Mouse (Mus musculus): ENCODE results near the gene Tssk1.

Tssk1 gene

GRCm38 (mm10) chr16:17898462-17898861 lies 4.4 kb downstream of the Tssk1 start, which contains the start of the genes Dgcr2 and Tssk2:
Gene Dgcr2, minus strand, starts transcription at chr16:17898562.
Gene Tssk2, plus strand, starts transcription at chr16:17898637.
- DNase-seq (ENCODE audit: low spot score): no peak

- DNase-seq (ENCODE audit: low spot score): peak; percentile 88
These were observed 17.1 kb downstream of the Tssk1 start, which contains the start of gene Ess2 for GRCm38 (mm10) chr16:17911052-17911595. Gene Ess2, minus strand, starts transcription at chr16:17911348.

- DNase-seq (ENCODE audit: low spot score): no peak
These were observed 20.6 kb downstream of the Tssk1 start, which contains the start of gene Gsc2 for GRCm38 (mm10) chr16:17914307-17915249. Gene Gsc2, minus strand, starts transcription at chr16:17915059.

GRCm38 (mm10) chr16:17920586-17920985 lies 26.6 kb downstream of the Tssk1 start:
- no peak for DNase-seq (ENCODE audit: low spot score)

GRCm38 (mm10) chr16:17921325-17922162 lies 27.5 kb downstream of the Tssk1 start:
- peak; percentile 88 for DNase-seq (ENCODE audit: low spot score)

- DNase-seq (ENCODE audit: low spot score): no peak
These were observed 28.1 kb downstream of the Tssk1 start for GRCm38 (mm10) chr16:17922163-17922538.

- DNase-seq (ENCODE audit: low spot score): peak; percentile 28
These were observed 33.5 kb downstream of the Tssk1 start for GRCm38 (mm10) chr16:17927351-17928082.

GRCm38 (mm10) chr16:17928087-17928580 lies 34.1 kb downstream of the Tssk1 start, which contains the start of gene Slc25a1:
Gene Slc25a1, minus strand, starts transcription at chr16:17928219.
- peak; percentile 73 for DNase-seq (ENCODE audit: low spot score)

GRCm38 (mm10) chr16:17928627-17929104 lies 34.6 kb downstream of the Tssk1 start:
- DNase-seq (ENCODE audit: low spot score): peak; percentile 75

GRCm38 (mm10) chr16:17929211-17929610 lies 35.2 kb downstream of the Tssk1 start:
- DNase-seq (ENCODE audit: low spot score): no peak

- no peak for DNase-seq (ENCODE audit: low spot score)
These were observed 35.6 kb downstream of the Tssk1 start for GRCm38 (mm10) chr16:17929631-17930030.

GRCm38 (mm10) chr16:17931906-17932460 lies 38.0 kb downstream of the Tssk1 start:
- DNase-seq (ENCODE audit: low spot score): no peak

GRCm38 (mm10) chr16:17933594-17934444 lies 39.8 kb downstream of the Tssk1 start:
- DNase-seq (ENCODE audit: low spot score): no peak

- no peak for DNase-seq (ENCODE audit: low spot score)
These were observed 40.5 kb downstream of the Tssk1 start for GRCm38 (mm10) chr16:17934445-17934910.

- no peak for DNase-seq (ENCODE audit: low spot score)
These were observed 42.8 kb downstream of the Tssk1 start for GRCm38 (mm10) chr16:17936776-17937175.

- no peak for DNase-seq (ENCODE audit: low spot score)
These were observed 44.2 kb downstream of the Tssk1 start for GRCm38 (mm10) chr16:17938187-17938586.

- no peak for DNase-seq (ENCODE audit: low spot score)
These were observed 44.8 kb downstream of the Tssk1 start for GRCm38 (mm10) chr16:17938821-17939220.

- no peak for DNase-seq (ENCODE audit: low spot score)
These were observed 45.3 kb downstream of the Tssk1 start for GRCm38 (mm10) chr16:17939255-17939751.

- no peak for DNase-seq (ENCODE audit: low spot score)
These were observed 49.4 kb downstream of the Tssk1 start for GRCm38 (mm10) chr16:17943466-17943865.

Data from ovary, adult 18-20 months (tissue).